In genomic region chr4:115134296-115134630, GRCm38 (mm10) we compare ENCODE assay signal across 10 mouse cellular contexts. TPM values are rescaled to one million over a fixed set of nuclear protein-coding genes. Genes with fewer than 3 reads are reported as not detected.
DNase-seq lines count a peak whose midpoint lies in the region; ATAC-seq lines count a peak whose summit lies in the region.
"Had no signal": no experiment of that assay in that cellular context is flagged by ENCODE, and none has a peak within 500 bp of the region (broad histone marks: within the 10 kb centered on the region; RNA-seq: fewer than 3 reads in every experiment).

No protein-coding gene starts in this region.

- WGBS in forebrain, embryonic 10.5 days = 16% methylated on average over 7 of the region's 7 CpGs
- 16% methylated on average over 7 of the region's 7 CpGs for WGBS in midbrain, embryonic 11.5 days

- peaks cover 10% of the 10 kb centered on the region for H3K4me1 ChIP-seq in forebrain, embryonic 10.5 days
- H3K4me1 ChIP-seq in midbrain, embryonic 11.5 days (ENCODE audit: control insufficient read depth, insufficient read depth, low read length) = peaks cover 3% of the 10 kb centered on the region

- no peaks in the 10 kb centered on the region for H3K9me3 ChIP-seq in forebrain, embryonic 10.5 days
- no peaks in the 10 kb centered on the region for H3K9me3 ChIP-seq in midbrain, embryonic 11.5 days (ENCODE audit: control insufficient read depth, low read length)
- H3K9me3 ChIP-seq: G1E; liver, embryonic 13.5 days had no signal

- no peak overlapping the region for H3K27ac ChIP-seq in forebrain, embryonic 10.5 days
- no peak overlapping the region for H3K27ac ChIP-seq in midbrain, embryonic 11.5 days (ENCODE audit: low read depth, low read length)
- H3K27ac ChIP-seq: liver, embryonic 13.5 days had no signal

- peaks cover 33% of the 10 kb centered on the region for H3K27me3 ChIP-seq in forebrain, embryonic 10.5 days (ENCODE audit: poor library complexity, severe bottlenecking)
- no peaks in the 10 kb centered on the region for H3K27me3 ChIP-seq in midbrain, embryonic 11.5 days (ENCODE audit: control insufficient read depth, insufficient read depth, low read length)

- H3K4me3 ChIP-seq in forebrain, embryonic 10.5 days = peak overlapping the region; percentile 55
- H3K4me3 ChIP-seq in midbrain, embryonic 11.5 days (ENCODE audit: low read depth, low read length) = peak overlapping the region; percentile 32; the same call in 1 of the 2 replicates
- H3K4me3 ChIP-seq: liver, embryonic 13.5 days had no signal

- no peaks in the 10 kb centered on the region for H3K36me3 ChIP-seq in forebrain, embryonic 10.5 days (replicated peaks)
- H3K36me3 ChIP-seq in midbrain, embryonic 11.5 days (ENCODE audit: control insufficient read depth, insufficient read depth, low read length) = no peaks in the 10 kb centered on the region
- H3K36me3 ChIP-seq: G1E; liver, embryonic 13.5 days had no signal

- ATAC-seq in midbrain, embryonic 11.5 days (ENCODE audit: low FRiP score) = no peak
- no peak for ATAC-seq in CD4-positive, CD25-positive, alpha-beta regulatory T cell, adult 4 months

- no peak overlapping the region for H3K9ac ChIP-seq in midbrain, embryonic 11.5 days (ENCODE audit: low read length)
- H3K9ac ChIP-seq: liver, embryonic 13.5 days had no signal

- DNase-seq in layer of hippocampus, adult 11-12 months (ENCODE audit: low spot score) = peak; percentile 8
- no peak for DNase-seq in layer of hippocampus, postnatal 14 days (ENCODE audit: low spot score in 2 of 2)
- peak; percentile 42 for DNase-seq in cerebellum, adult 9-11 months
- no peak for DNase-seq in forebrain, embryonic 10.5 days (ENCODE audit: extremely low spot score, low spot score)
- DNase-seq in midbrain, embryonic 11.5 days (ENCODE audit: low spot score, missing footprints) = no peak
- DNase-seq in kidney, postnatal 4 days = no peak
- no peak for DNase-seq in retina, embryonic 14.5 days (ENCODE audit: low spot score)
- DNase-seq: liver, embryonic 13.5 days had no signal

- H3K4me2 ChIP-seq in midbrain, embryonic 11.5 days = peak overlapping the region; percentile 57

RNA-seq across cellular contexts. Expression of gene Cyp4x1, which starts 0.2 kb away (rescaled TPM):
- total RNA-seq in layer of hippocampus, postnatal 14 days (2021) = 1 to 10 TPM; 8.5 to 9.7 TPM
- 0.07 and 0.12 TPM in 2 replicates for polyA plus RNA-seq in forebrain, embryonic 10.5 days (2016; fragmentation: Nextera tagmentation; extraction: Ambion mirVana)
- polyA plus RNA-seq in midbrain, embryonic 11.5 days (2014; fragmentation: Nextera tagmentation; extraction: Ambion mirVana) = 0.90 and 1.4 TPM in 2 replicates
- under 1 TPM in 1 of 2 experiments, not detected in 1; 0.09 TPM for polyA plus RNA-seq in CD4-positive, CD25-positive, alpha-beta regulatory T cell, adult 4 months (2017; shearing (Covaris generic))
- polyA plus RNA-seq: G1E had no signal

RNA-seq across cellular contexts. Expression of gene Pdzk1ip1, which starts 45.8 kb away (rescaled TPM):
- under 1 TPM in 1 of 2 experiments, not detected in 1; 0.78 TPM for total RNA-seq in layer of hippocampus, postnatal 14 days (2021)
- 7.4 and 12.6 TPM in 2 replicates for polyA plus RNA-seq in forebrain, embryonic 10.5 days (2016; fragmentation: Nextera tagmentation; extraction: Ambion mirVana)
- polyA plus RNA-seq in midbrain, embryonic 11.5 days (2014; fragmentation: Nextera tagmentation; extraction: Ambion mirVana) = 14.6 and 16.6 TPM in 2 replicates
- polyA plus RNA-seq in CD4-positive, CD25-positive, alpha-beta regulatory T cell, adult 4 months (2017; shearing (Covaris generic)) = 10 to 100 TPM; 25.7 to 31.9 TPM

Comparison
In these comparisons a context has a peak if more than half of its experiments do, and no peak if none do; other contexts are left out.
1. DNase-seq: peak in layer of hippocampus, adult 11-12 months (single experiment) and cerebellum, adult 9-11 months (single experiment); none in layer of hippocampus, postnatal 14 days (0 of 2), forebrain, embryonic 10.5 days (single experiment), midbrain, embryonic 11.5 days (single experiment), kidney, postnatal 4 days (0 of 2) and retina, embryonic 14.5 days (single experiment).